Mouse (Mus musculus): ENCODE data around the gene Neto2. TPM values are rescaled to one million over a fixed set of nuclear protein-coding genes. Genes with fewer than 3 reads are reported as not detected.
A peak's percentile ranks its signal among the peaks of the same experiment; 100 is the strongest.

Neto2 gene
- 90.2 and 98.5 TPM in 2 replicates for polyA plus RNA-seq (2014; fragmentation: Nextera tagmentation; extraction: Ambion mirVana)

GRCm38 (mm10) chr8:85700751-85701351, at the start of gene Neto2:
Neto2 (minus strand) TSS chr8:85700924.
- peak within 1 kb of the TSS; percentile 55 for H3K4me2 ChIP-seq (ENCODE audit: low read depth, low read length)
- peak; percentile 91 for ATAC-seq (ENCODE audit: low read depth)
- H3K36me3 ChIP-seq (ENCODE audit: control insufficient read depth, insufficient read depth, low read length), result no peaks in the 10 kb centered on the region
- H3K27me3 ChIP-seq (ENCODE audit: control insufficient read depth, insufficient read depth, low read length), result no peaks in the 10 kb centered on the region
- WGBS, result 3% methylated on average over 62 of the region's 65 CpGs
- no peaks in the 10 kb centered on the region for H3K9me3 ChIP-seq (ENCODE audit: control insufficient read depth, low read length)
- H3K27ac ChIP-seq (ENCODE audit: low read depth, low read length), result peak within 1 kb of the TSS; percentile 98
- H3K9ac ChIP-seq (replicated peaks; ENCODE audit: low read depth, low read length), result peak within 1 kb of the TSS; percentile 97
- H3K4me1 ChIP-seq (ENCODE audit: control insufficient read depth, insufficient read depth, low read length), result peaks cover 4% of the 10 kb centered on the region; the same call in 1 of the 2 replicates
- peak within 1 kb of the TSS; percentile 81 for H3K4me3 ChIP-seq (ENCODE audit: low read depth, low read length)

- WGBS, result 95% methylated on average over 2 of the region's 2 CpGs
- Histone ChIP-seq H3K36me3 (ENCODE audit: control insufficient read depth, insufficient read depth, low read length) (no peaks in the 10 kb centered on the region), H3K9me3 (ENCODE audit: control insufficient read depth, low read length) (no peaks in the 10 kb centered on the region), H3K27me3 (ENCODE audit: control insufficient read depth, insufficient read depth, low read length) (no peaks in the 10 kb centered on the region), H3K4me3 (ENCODE audit: low read depth, low read length) (no peak overlapping the region), H3K27ac (ENCODE audit: low read depth, low read length) (no peak overlapping the region), H3K4me1 (ENCODE audit: control insufficient read depth, insufficient read depth, low read length) (no peaks in the 10 kb centered on the region), H3K4me2 (ENCODE audit: low read depth, low read length) (no peak overlapping the region), H3K9ac (replicated peaks; ENCODE audit: low read depth, low read length) (no peak overlapping the region)
- ATAC-seq (ENCODE audit: low read depth), result no peak
These were observed 44.3 kb upstream of the Neto2 start for GRCm38 (mm10) chr8:85745053-85745452.

- 92% methylated on average over 3 of the region's 3 CpGs for WGBS
- 0 out of 2 replicates have a peak, but pooled peaks cover 4% of the 10 kb centered on the region for H3K36me3 ChIP-seq (ENCODE audit: control insufficient read depth, insufficient read depth, low read length)
- no peak for ATAC-seq (ENCODE audit: low read depth)
These were observed 29.8 kb upstream of the Neto2 start for GRCm38 (mm10) chr8:85730545-85730944.

GRCm38 (mm10) chr8:85717271-85717670, 16.5 kb upstream of the Neto2 start:
- ATAC-seq (ENCODE audit: low read depth), result no peak
- Histone ChIP-seq H3K27me3 (ENCODE audit: control insufficient read depth, insufficient read depth, low read length) (no peaks in the 10 kb centered on the region), H3K27ac (ENCODE audit: low read depth, low read length) (no peak overlapping the region)

More at GRCm38 (mm10) chr8:85730545-85730944, 29.8 kb upstream of the Neto2 start:
- H3K4me3 ChIP-seq (ENCODE audit: low read depth, low read length), result no peak overlapping the region
- no peak overlapping the region for H3K9ac ChIP-seq (replicated peaks; ENCODE audit: low read depth, low read length)
- H3K9me3 ChIP-seq (ENCODE audit: control insufficient read depth, low read length), result no peaks in the 10 kb centered on the region
- H3K4me1 ChIP-seq (ENCODE audit: control insufficient read depth, insufficient read depth, low read length), result no peaks in the 10 kb centered on the region
- H3K4me2 ChIP-seq (ENCODE audit: low read depth, low read length), result no peak overlapping the region
- H3K27me3 ChIP-seq (ENCODE audit: control insufficient read depth, insufficient read depth, low read length), result no peaks in the 10 kb centered on the region
- no peak overlapping the region for H3K27ac ChIP-seq (ENCODE audit: low read depth, low read length)

GRCm38 (mm10) chr8:85716696-85717095, 16.0 kb upstream of the Neto2 start:
- Histone ChIP-seq H3K27ac (ENCODE audit: low read depth, low read length) (no peak overlapping the region), H3K27me3 (ENCODE audit: control insufficient read depth, insufficient read depth, low read length) (no peaks in the 10 kb centered on the region), H3K4me1 (ENCODE audit: control insufficient read depth, insufficient read depth, low read length) (no peaks in the 10 kb centered on the region), H3K36me3 (ENCODE audit: control insufficient read depth, insufficient read depth, low read length) (0 out of 2 replicates have a peak, but pooled peaks cover 6% of the 10 kb centered on the region), H3K9me3 (ENCODE audit: control insufficient read depth, low read length) (no peaks in the 10 kb centered on the region), H3K4me2 (ENCODE audit: low read depth, low read length) (no peak overlapping the region), H3K9ac (replicated peaks; ENCODE audit: low read depth, low read length) (no peak overlapping the region), H3K4me3 (ENCODE audit: low read depth, low read length) (no peak overlapping the region)
- 94% methylated on average over 4 of the region's 4 CpGs for WGBS
- ATAC-seq (ENCODE audit: low read depth), result no peak

More at GRCm38 (mm10) chr8:85717271-85717670, 16.5 kb upstream of the Neto2 start:
- Histone ChIP-seq H3K9me3 (ENCODE audit: control insufficient read depth, low read length) (no peaks in the 10 kb centered on the region), H3K36me3 (ENCODE audit: control insufficient read depth, insufficient read depth, low read length) (0 out of 2 replicates have a peak, but pooled peaks cover 6% of the 10 kb centered on the region), H3K4me1 (ENCODE audit: control insufficient read depth, insufficient read depth, low read length) (no peaks in the 10 kb centered on the region), H3K9ac (replicated peaks; ENCODE audit: low read depth, low read length) (no peak overlapping the region), H3K4me2 (ENCODE audit: low read depth, low read length) (no peak overlapping the region), H3K4me3 (ENCODE audit: low read depth, low read length) (no peak overlapping the region)
- 90% methylated on average over 5 of the region's 5 CpGs for WGBS

DNA sequence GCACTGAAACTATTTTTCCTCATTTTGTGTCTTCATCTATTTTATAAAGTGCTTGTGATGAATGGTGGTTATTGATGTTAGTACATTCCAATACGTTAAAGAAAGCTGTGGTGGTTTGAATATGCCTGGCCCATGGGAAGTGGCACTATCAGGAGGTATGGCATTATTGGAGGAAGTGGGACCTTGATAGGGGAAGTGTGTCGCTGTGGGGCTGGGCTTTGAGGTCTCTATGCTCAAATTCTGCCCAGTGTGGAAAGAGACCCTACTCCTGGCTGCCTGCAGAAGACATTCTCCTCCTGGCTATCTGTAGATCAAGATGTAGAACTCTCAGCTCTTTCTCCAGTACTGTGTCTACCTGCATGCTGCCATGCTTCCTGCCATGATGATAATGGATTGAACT, 6.3 kb upstream of the Neto2 start:
- no peak overlapping the region for H3K27ac ChIP-seq (ENCODE audit: low read depth, low read length)
- 80% methylated on average over 2 of the region's 2 CpGs for WGBS
- no peak overlapping the region for H3K9ac ChIP-seq (replicated peaks; ENCODE audit: low read depth, low read length)
- H3K4me3 ChIP-seq (ENCODE audit: low read depth, low read length), result no peak overlapping the region
- no peaks in the 10 kb centered on the region for H3K4me1 ChIP-seq (ENCODE audit: control insufficient read depth, insufficient read depth, low read length)
- no peak overlapping the region for H3K4me2 ChIP-seq (ENCODE audit: low read depth, low read length)
- H3K36me3 ChIP-seq (ENCODE audit: control insufficient read depth, insufficient read depth, low read length), result no peaks in the 10 kb centered on the region
- no peaks in the 10 kb centered on the region for H3K9me3 ChIP-seq (ENCODE audit: control insufficient read depth, low read length)
- ATAC-seq (ENCODE audit: low read depth), result no peak
- no peaks in the 10 kb centered on the region for H3K27me3 ChIP-seq (ENCODE audit: control insufficient read depth, insufficient read depth, low read length)

DNA sequence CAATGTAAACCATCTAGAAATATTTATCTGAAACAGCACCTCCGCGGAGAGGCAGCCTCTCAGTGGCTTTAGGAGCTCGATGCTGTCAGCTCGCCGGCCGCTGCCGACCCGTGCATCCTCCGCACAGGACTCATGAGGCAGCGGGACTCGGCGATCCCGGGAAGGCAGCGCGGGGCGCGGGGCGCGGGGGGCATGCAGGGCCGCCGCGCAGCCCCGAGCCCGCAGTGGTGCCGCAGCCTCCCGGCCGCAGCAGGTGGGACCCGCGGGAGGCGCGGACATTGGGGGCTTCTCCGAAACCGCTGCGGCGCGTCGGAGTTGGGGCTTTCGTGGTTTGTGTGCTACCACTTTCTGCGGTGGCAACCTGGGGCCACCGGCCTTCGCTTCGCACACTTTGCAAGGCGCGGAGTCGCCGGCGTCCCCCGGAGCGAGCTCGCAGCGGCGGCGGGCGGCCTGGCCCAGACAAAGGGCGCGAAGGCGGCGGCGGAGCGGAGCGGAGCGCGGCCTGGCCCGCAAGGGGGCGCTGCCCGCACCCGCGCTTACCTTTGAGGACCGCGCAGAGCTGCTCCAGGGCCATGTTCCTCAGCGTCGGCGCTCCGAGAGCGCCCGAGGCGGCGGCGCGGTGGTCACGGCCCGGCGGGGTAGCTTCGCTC, 498 bp downstream of the Neto2 start:
- Histone ChIP-seq H3K4me3 (ENCODE audit: low read depth, low read length) (peak overlapping the region; percentile 81), H3K9ac (replicated peaks; ENCODE audit: low read depth, low read length) (peak overlapping the region; percentile 97), H3K36me3 (ENCODE audit: control insufficient read depth, insufficient read depth, low read length) (no peaks in the 10 kb centered on the region), H3K27me3 (ENCODE audit: control insufficient read depth, insufficient read depth, low read length) (no peaks in the 10 kb centered on the region), H3K4me2 (ENCODE audit: low read depth, low read length) (peak overlapping the region; percentile 55), H3K27ac (ENCODE audit: low read depth, low read length) (peak overlapping the region; percentile 98), H3K9me3 (ENCODE audit: control insufficient read depth, low read length) (no peaks in the 10 kb centered on the region), H3K4me1 (ENCODE audit: control insufficient read depth, insufficient read depth, low read length) (peaks cover 4% of the 10 kb centered on the region; the same call in 1 of the 2 replicates)
- ATAC-seq (ENCODE audit: low read depth), result peak; percentile 97
- WGBS, result 1% methylated on average over 51 of the region's 84 CpGs

GRCm38 (mm10) chr8:85699051-85699450, 1.7 kb downstream of the Neto2 start:
- Histone ChIP-seq H3K9ac (replicated peaks; ENCODE audit: low read depth, low read length) (no peak overlapping the region), H3K9me3 (ENCODE audit: control insufficient read depth, low read length) (no peaks in the 10 kb centered on the region), H3K27me3 (ENCODE audit: control insufficient read depth, insufficient read depth, low read length) (no peaks in the 10 kb centered on the region), H3K27ac (ENCODE audit: low read depth, low read length) (no peak overlapping the region), H3K4me2 (ENCODE audit: low read depth, low read length) (peak overlapping the region; percentile 34), H3K36me3 (ENCODE audit: control insufficient read depth, insufficient read depth, low read length) (no peaks in the 10 kb centered on the region), H3K4me1 (ENCODE audit: control insufficient read depth, insufficient read depth, low read length) (peaks cover 4% of the 10 kb centered on the region; the same call in 1 of the 2 replicates), H3K4me3 (ENCODE audit: low read depth, low read length) (peak overlapping the region; percentile 22)
- under 1% methylated on average over 6 of the region's 6 CpGs for WGBS
- ATAC-seq (ENCODE audit: low read depth), result peak; percentile 57; the same call in 1 of the 2 replicates

- no peak overlapping the region for H3K4me2 ChIP-seq (ENCODE audit: low read depth, low read length)
- no peaks in the 10 kb centered on the region for H3K4me1 ChIP-seq (ENCODE audit: control insufficient read depth, insufficient read depth, low read length)
- H3K27ac ChIP-seq (ENCODE audit: low read depth, low read length), result no peak overlapping the region
- no peaks in the 10 kb centered on the region for H3K27me3 ChIP-seq (ENCODE audit: control insufficient read depth, insufficient read depth, low read length)
- H3K36me3 ChIP-seq (ENCODE audit: control insufficient read depth, insufficient read depth, low read length), result no peaks in the 10 kb centered on the region
- H3K9ac ChIP-seq (replicated peaks; ENCODE audit: low read depth, low read length), result no peak overlapping the region
- H3K4me3 ChIP-seq (ENCODE audit: low read depth, low read length), result no peak overlapping the region
- no peaks in the 10 kb centered on the region for H3K9me3 ChIP-seq (ENCODE audit: control insufficient read depth, low read length)
- ATAC-seq (ENCODE audit: low read depth), result no peak
These were observed 35.6 kb downstream of the Neto2 start for GRCm38 (mm10) chr8:85665146-85665545.

Measured in neural tube, embryonic 14.5 days (tissue).